Mouse (Mus musculus): ENCODE results near the gene Elavl2. TPM values are rescaled to one million over a fixed set of nuclear protein-coding genes. Genes with fewer than 3 reads are reported as not detected.

Gene Elavl2
- polyA plus RNA-seq, 1 experiment from 2014 or later = 3.2 TPM

DNA sequence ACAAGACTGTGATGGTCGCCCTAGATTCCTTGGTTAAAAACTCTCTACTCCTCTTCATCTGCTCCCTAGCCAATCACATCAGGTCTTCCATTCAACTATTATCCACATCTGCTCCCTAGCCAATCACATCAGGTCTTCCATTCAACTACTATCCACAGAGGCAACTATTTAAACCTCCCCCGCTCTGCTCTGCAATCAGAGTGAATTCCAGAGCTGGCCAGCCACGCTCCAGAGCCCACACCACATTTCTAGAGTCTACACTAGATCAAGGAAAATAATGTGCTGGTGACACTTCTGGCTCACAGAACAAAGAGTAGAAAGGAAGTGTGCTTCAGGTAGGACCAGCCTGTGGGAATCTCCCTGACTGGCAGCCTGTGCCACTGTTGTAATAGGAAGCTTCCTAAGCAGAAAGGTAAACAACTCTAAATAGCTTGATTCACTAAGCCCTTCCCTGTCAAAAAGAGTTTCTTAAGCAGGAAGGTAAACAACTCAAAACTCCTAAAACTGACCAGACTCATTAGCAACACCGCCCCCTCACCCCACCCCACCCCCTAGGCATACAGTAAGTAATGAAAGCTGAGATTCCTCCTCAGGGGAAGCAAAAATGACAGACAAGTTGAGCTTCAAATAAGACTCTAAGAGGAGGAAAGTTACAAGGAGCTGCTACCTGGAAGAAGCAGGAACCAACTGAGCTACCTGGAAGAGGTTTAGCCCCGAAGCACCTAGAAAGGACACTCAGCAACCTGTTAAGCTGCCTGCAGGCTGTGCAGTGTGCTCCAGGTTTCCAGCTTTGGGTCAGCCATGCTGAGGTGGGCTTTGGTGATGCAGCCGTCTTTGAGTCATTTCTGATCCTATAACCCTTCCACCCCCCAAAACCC, 191.9 kb downstream of the Elavl2 start:
- Histone ChIP-seq H3K4me1 (ENCODE audit: control insufficient read depth in 2 of 2, insufficient read depth in 2 of 2, low read length in 2 of 2) (peaks cover 0 to 1% of the 10 kb centered on the region in 2 experiments; a peak in 1 of 4 replicates), H3K27me3 (ENCODE audit: control insufficient read depth, insufficient read depth, low read length) (no peaks in the 10 kb centered on the region), H3K9ac (ENCODE audit: low read length) (no peak overlapping the region), H3K9me3 (ENCODE audit: control insufficient read depth, low read length) (no peaks in the 10 kb centered on the region), H3K36me3 (ENCODE audit: control insufficient read depth, insufficient read depth, low read length) (no peaks in the 10 kb centered on the region), H3K4me3 (ENCODE audit: control insufficient read depth in 1 of 2, insufficient read depth in 1 of 2, low read depth in 1 of 2, low read length in 2 of 2) (no peak overlapping the region), H3K4me2 (ENCODE audit: low read length) (no peak overlapping the region), H3K27ac (replicated peaks in 1 of 2; ENCODE audit: control insufficient read depth in 1 of 2, insufficient read depth in 1 of 2, low read depth in 2 of 2, low read length in 2 of 2) (no peak overlapping the region)
- WGBS = 49% methylated on average over 6 of the region's 6 CpGs
- no peak for ATAC-seq (ENCODE audit: insufficient number of reproducible peaks, insufficient read depth, low FRiP score, low read depth)

Small RNAs within 50 kb of the gene (microRNA-seq; reads per million reads assigned to microRNA genes)
- gene Mir6402 = not detected

All from heart, embryonic 14.5 days (tissue).